Mouse (Mus musculus) inflammation-experienced regulatory T-cells, adult 6 months (primary cell): Measurements from ENCODE around the gene Trim25. TPM values are rescaled to one million over a fixed set of nuclear protein-coding genes. Genes with fewer than 3 reads are reported as not detected.
A peak's percentile ranks its signal among the peaks of the same experiment; 100 is the strongest.
"Not testable (repeated sequence)": the region's sequence is repeated elsewhere in the genome, so short reads cannot be mapped to it uniquely, and the experiment has no call there.

Source experiments
- ATAC-seq: one replicate; pipeline ENCODE4 v1.8.0; 2017
- polyA plus RNA-seq, 3 experiments: library from polyadenylated mRNA; unstranded; fragments of 100-300 nt; shearing (Covaris generic); gene quantifications; one replicate each; pipeline ENCODE4 v1.2.1; 2017

Trim25 gene
- polyA plus RNA-seq, 3 experiments from 2014 or later, result 9.6 to 11.3 (median 10.1) TPM

- ATAC-seq, result no peak
These were observed 26.4 kb downstream of the Trim25 start for GRCm38 (mm10) chr11:89025603-89026002.

GRCm38 (mm10) chr11:89026117-89026516 is 26.9 kb downstream of the Trim25 start:
- no peak for ATAC-seq

- ATAC-seq, result no peak
These were observed 28.8 kb downstream of the Trim25 start for GRCm38 (mm10) chr11:89027955-89028361.

GRCm38 (mm10) chr11:89028871-89029405 is 29.8 kb downstream of the Trim25 start:
- ATAC-seq, result no peak

GRCm38 (mm10) chr11:89030552-89030951 is 31.4 kb downstream of the Trim25 start:
- no peak for ATAC-seq

- ATAC-seq, result no peak
These were observed 32.0 kb downstream of the Trim25 start for GRCm38 (mm10) chr11:89031189-89031588.

- no peak for ATAC-seq
These were observed 35.4 kb downstream of the Trim25 start for GRCm38 (mm10) chr11:89034592-89034991.

- no peak for ATAC-seq
These were observed 36.4 kb downstream of the Trim25 start for GRCm38 (mm10) chr11:89035552-89035951.

- ATAC-seq, result no peak
These were observed 39.3 kb downstream of the Trim25 start for GRCm38 (mm10) chr11:89038496-89038895.

GRCm38 (mm10) chr11:89039325-89039724 is 40.1 kb downstream of the Trim25 start:
- ATAC-seq, result no peak

- not testable (repeated sequence) for ATAC-seq
These were observed 41.9 kb downstream of the Trim25 start for GRCm38 (mm10) chr11:89041073-89041472.

GRCm38 (mm10) chr11:89043046-89043445 is 43.9 kb downstream of the Trim25 start:
- no peak for ATAC-seq

- not testable (repeated sequence) for ATAC-seq
These were observed 46.3 kb downstream of the Trim25 start for GRCm38 (mm10) chr11:89045501-89045900.

- no peak for ATAC-seq
These were observed 46.8 kb downstream of the Trim25 start for GRCm38 (mm10) chr11:89046021-89046420.

- no peak for ATAC-seq
These were observed 52.6 kb downstream of the Trim25 start for GRCm38 (mm10) chr11:89051767-89052166.

GRCm38 (mm10) chr11:89055931-89056690 is 56.9 kb downstream of the Trim25 start:
- ATAC-seq, result no peak

GRCm38 (mm10) chr11:89058515-89059270 is 59.5 kb downstream of the Trim25 start:
- ATAC-seq, result no peak

GRCm38 (mm10) chr11:89059919-89060422 is 60.8 kb downstream of the Trim25 start:
- ATAC-seq, result peak; percentile 57

GRCm38 (mm10) chr11:89060423-89061089 is 61.4 kb downstream of the Trim25 start:
- peak; percentile 90 for ATAC-seq

GRCm38 (mm10) chr11:89061362-89061761 is 62.2 kb downstream of the Trim25 start:
- peak; percentile 18 for ATAC-seq

- ATAC-seq, result no peak
These were observed 65.1 kb downstream of the Trim25 start for GRCm38 (mm10) chr11:89064312-89064711.

- ATAC-seq, result no peak
These were observed 66.1 kb downstream of the Trim25 start for GRCm38 (mm10) chr11:89065297-89065696.

- no peak for ATAC-seq
These were observed 67.0 kb downstream of the Trim25 start for GRCm38 (mm10) chr11:89066126-89066525.
